Mouse (Mus musculus) midbrain, embryonic 12.5 days (tissue): ENCODE results near the gene Ccer2. TPM values are rescaled to one million over a fixed set of nuclear protein-coding genes. Genes with fewer than 3 reads are reported as not detected.

Experiments
- ATAC-seq: fragments of 200-750 bp; cut with Nextera tagmentation; 2 replicates; pipeline ENCODE4 v1.8.0; 2017; ENCODE audit warnings: low read depth, moderate TSS enrichment, moderate library complexity; ENCODE audit not compliant: low FRiP score
- H3K27ac ChIP-seq: fragments of 300-500 bp; sonication (generic); replicated peaks from 2 replicates; pipeline ENCODE4 v1.5.1; 2016; ENCODE audit warnings: mild to moderate bottlenecking
- H3K27me3 ChIP-seq: fragments of 300-500 bp; sonication (generic); 2 replicates; pipeline ENCODE4 v1.6.1; 2016; ENCODE audit warnings: mild to moderate bottlenecking
- H3K36me3 ChIP-seq: fragments of 300-500 bp; sonication (generic); 2 replicates; pipeline ENCODE4 v1.6.1; 2016
- H3K4me1 ChIP-seq: fragments of 300-500 bp; sonication (generic); 2 replicates; pipeline ENCODE4 v1.6.1; 2016
- H3K4me2 ChIP-seq: fragments of 300-500 bp; sonication (generic); replicated peaks from 2 replicates; pipeline ENCODE4 v1.6.1; 2016; ENCODE audit warnings: mild to moderate bottlenecking, moderate library complexity
- H3K4me3 ChIP-seq: fragments of 300-500 bp; sonication (generic); 2 replicates; pipeline ENCODE4 v1.5.1; 2016; ENCODE audit warnings: mild to moderate bottlenecking
- H3K9ac ChIP-seq: fragments of 300-500 bp; sonication (generic); replicated peaks from 2 replicates; pipeline ENCODE4 v1.6.1; 2016; ENCODE audit warnings: mild to moderate bottlenecking, moderate library complexity
- H3K9me3 ChIP-seq: fragments of 300-500 bp; sonication (generic); 2 replicates; pipeline ENCODE4 v1.6.1; 2016; ENCODE audit warnings: mild to moderate bottlenecking
- WGBS: fragments of 180-500 bp; shearing (Covaris S2); methylation state at CpG from one replicate; pipeline ENCODE4 v1.1.7; 2016; 5-methylcytosine and 5-hydroxymethylcytosine counted together
- polyA plus RNA-seq: library from polyadenylated mRNA; unstranded; fragments of >200 nt; fragmentation: Nextera tagmentation; extraction: Ambion mirVana; gene quantifications from 2 replicates; pipeline ENCODE4 v1.2.1, GENCODE M21; 2016

Gene Ccer2
- polyA plus RNA-seq, 1 experiment from 2014 or later = not detected

- Histone ChIP-seq H3K27me3 (peaks cover 8% of the 10 kb centered on the region; the same call in 1 of the 2 replicates), H3K9ac (no peak overlapping the region), H3K9me3 (no peaks in the 10 kb centered on the region), H3K4me3 (no peak overlapping the region), H3K4me1 (peaks cover 6% of the 10 kb centered on the region; the same call in 1 of the 2 replicates), H3K36me3 (no peaks in the 10 kb centered on the region), H3K4me2 (no peak overlapping the region), H3K27ac (no peak overlapping the region)
- 93% methylated on average over 3 of the region's 3 CpGs for WGBS
- no peak for ATAC-seq
Measured at GRCm38 (mm10) chr7:28794496-28794895, 38.5 kb downstream of the Ccer2 start.

GRCm38 (mm10) chr7:28795832-28796231 is 39.9 kb downstream of the Ccer2 start:
- Histone ChIP-seq H3K36me3 (no peaks in the 10 kb centered on the region), H3K4me2 (no peak overlapping the region), H3K4me3 (no peak overlapping the region), H3K9me3 (no peaks in the 10 kb centered on the region), H3K9ac (no peak overlapping the region), H3K27ac (no peak overlapping the region), H3K27me3 (peaks cover 8% of the 10 kb centered on the region; the same call in 1 of the 2 replicates), H3K4me1 (peaks cover 6% of the 10 kb centered on the region; the same call in 1 of the 2 replicates)
- WGBS = 84% methylated on average over 15 of the region's 15 CpGs
- no peak for ATAC-seq

GRCm38 (mm10) chr7:28796562-28796975 is 40.6 kb downstream of the Ccer2 start:
- WGBS = 16% methylated on average over 32 of the region's 32 CpGs
- Histone ChIP-seq H3K4me1 (peaks cover 7% of the 10 kb centered on the region; the same call in 1 of the 2 replicates), H3K27me3 (peaks cover 8% of the 10 kb centered on the region; the same call in 1 of the 2 replicates), H3K9ac (peak overlapping the region; percentile 39; the same call in 1 of the 2 replicates), H3K4me3 (peak overlapping the region; percentile 19), H3K36me3 (no peaks in the 10 kb centered on the region), H3K27ac (0 out of 2 replicates have a peak overlapping the region, but pooled peaks have one; percentile 17), H3K4me2 (peak overlapping the region; percentile 46), H3K9me3 (no peaks in the 10 kb centered on the region)
- 0 out of 2 replicates have a peak, but pooled peaks have one; percentile 44 for ATAC-seq

- Histone ChIP-seq H3K4me3 (no peak overlapping the region), H3K27me3 (peaks cover 8% of the 10 kb centered on the region; the same call in 1 of the 2 replicates), H3K9ac (no peak overlapping the region), H3K4me1 (peaks cover 29% of the 10 kb centered on the region), H3K4me2 (no peak overlapping the region), H3K27ac (no peak overlapping the region), H3K9me3 (no peaks in the 10 kb centered on the region), H3K36me3 (no peaks in the 10 kb centered on the region)
- 95% methylated on average over 9 of the region's 9 CpGs for WGBS
- ATAC-seq = no peak
Measured at GRCm38 (mm10) chr7:28799994-28800393, 44.0 kb downstream of the Ccer2 start.

GRCm38 (mm10) chr7:28801451-28801850 is 45.5 kb downstream of the Ccer2 start:
- Histone ChIP-seq H3K4me1 (peaks cover 27% of the 10 kb centered on the region), H3K27me3 (peaks cover 4% of the 10 kb centered on the region; the same call in 1 of the 2 replicates), H3K27ac (no peak overlapping the region), H3K9me3 (no peaks in the 10 kb centered on the region), H3K9ac (no peak overlapping the region), H3K4me2 (no peak overlapping the region), H3K4me3 (no peak overlapping the region), H3K36me3 (no peaks in the 10 kb centered on the region)
- no peak for ATAC-seq
- WGBS = 84% methylated on average over 3 of the region's 3 CpGs

- Histone ChIP-seq H3K27me3 (peaks cover 3% of the 10 kb centered on the region; the same call in 1 of the 2 replicates), H3K9me3 (no peaks in the 10 kb centered on the region), H3K4me3 (no peak overlapping the region), H3K4me1 (peaks cover 23% of the 10 kb centered on the region), H3K4me2 (no peak overlapping the region), H3K9ac (no peak overlapping the region), H3K27ac (0 out of 2 replicates have a peak overlapping the region, but pooled peaks have one; percentile 20), H3K36me3 (no peaks in the 10 kb centered on the region)
- ATAC-seq = no peak
- 35% methylated on average over 10 of the region's 10 CpGs for WGBS
Measured at GRCm38 (mm10) chr7:28801901-28802670, 46.1 kb downstream of the Ccer2 start.

- no peak overlapping the region for H3K4me2 ChIP-seq
- no peaks in the 10 kb centered on the region for H3K9me3 ChIP-seq
- H3K9ac ChIP-seq = 0 out of 2 replicates have a peak overlapping the region, but pooled peaks have one; percentile 11
- ATAC-seq = no peak
- 6% methylated on average over 10 of the region's 10 CpGs for WGBS
- H3K27ac ChIP-seq = 0 out of 2 replicates have a peak overlapping the region, but pooled peaks have one; percentile 20
- H3K36me3 ChIP-seq = no peaks in the 10 kb centered on the region
- no peak overlapping the region for H3K4me3 ChIP-seq
- peaks cover 29% of the 10 kb centered on the region for H3K4me1 ChIP-seq
- no peaks in the 10 kb centered on the region for H3K27me3 ChIP-seq
Measured at GRCm38 (mm10) chr7:28802846-28803588, 47.0 kb downstream of the Ccer2 start.

GRCm38 (mm10) chr7:28803756-28804155 is 47.8 kb downstream of the Ccer2 start:
- H3K4me3 ChIP-seq = no peak overlapping the region
- no peak overlapping the region for H3K4me2 ChIP-seq
- peaks cover 32% of the 10 kb centered on the region for H3K4me1 ChIP-seq
- ATAC-seq = no peak
- WGBS = 83% methylated on average over 4 of the region's 4 CpGs
- H3K27ac ChIP-seq = 0 out of 2 replicates have a peak overlapping the region, but pooled peaks have one; percentile 20
- no peaks in the 10 kb centered on the region for H3K36me3 ChIP-seq
- H3K9me3 ChIP-seq = no peaks in the 10 kb centered on the region
- no peak overlapping the region for H3K9ac ChIP-seq
- H3K27me3 ChIP-seq = no peaks in the 10 kb centered on the region

GRCm38 (mm10) chr7:28806869-28807268 is 50.9 kb downstream of the Ccer2 start:
- H3K9me3 ChIP-seq = no peaks in the 10 kb centered on the region
- H3K4me1 ChIP-seq = peaks cover 29% of the 10 kb centered on the region
- WGBS = 79% methylated on average over 4 of the region's 4 CpGs
- no peak overlapping the region for H3K27ac ChIP-seq
- H3K4me3 ChIP-seq = no peak overlapping the region
- H3K4me2 ChIP-seq = no peak overlapping the region
- H3K27me3 ChIP-seq = no peaks in the 10 kb centered on the region
- no peak for ATAC-seq
- no peak overlapping the region for H3K9ac ChIP-seq
- no peaks in the 10 kb centered on the region for H3K36me3 ChIP-seq

- H3K36me3 ChIP-seq = peaks cover 7% of the 10 kb centered on the region
Measured at GRCm38 (mm10) chr7:28807641-28808220, 51.8 kb downstream of the Ccer2 start.

GRCm38 (mm10) chr7:28808221-28808941 is 52.4 kb downstream of the Ccer2 start, which contains the start of gene Hnrnpl:
Gene Hnrnpl (plus strand): TSS chr7:28808541.
- Histone ChIP-seq H3K36me3 (peaks cover 14% of the 10 kb centered on the region), H3K27me3 (no peaks in the 10 kb centered on the region), H3K9ac (peak within 1 kb of the TSS; percentile 91), H3K4me2 (peak within 1 kb of the TSS; percentile 83), H3K4me1 (peaks cover 29% of the 10 kb centered on the region), H3K27ac (peak within 1 kb of the TSS; percentile 99), H3K4me3 (peak within 1 kb of the TSS; percentile 94), H3K9me3 (no peaks in the 10 kb centered on the region)
- 4% methylated on average over 35 of the region's 35 CpGs for WGBS
- peak; percentile 7 for ATAC-seq

More at GRCm38 (mm10) chr7:28807641-28808220, 51.8 kb downstream of the Ccer2 start:
- no peaks in the 10 kb centered on the region for H3K27me3 ChIP-seq
- peak overlapping the region; percentile 99 for H3K27ac ChIP-seq
- peak overlapping the region; percentile 83 for H3K4me2 ChIP-seq
- H3K4me1 ChIP-seq = peaks cover 29% of the 10 kb centered on the region
- peak overlapping the region; percentile 94 for H3K4me3 ChIP-seq
- 21% methylated on average over 7 of the region's 8 CpGs for WGBS
- no peak for ATAC-seq
- peak overlapping the region; percentile 91 for H3K9ac ChIP-seq
- H3K9me3 ChIP-seq = no peaks in the 10 kb centered on the region
